Mouse (Mus musculus) embryonic fibroblast, embryonic 13.5 days (primary cell): Measurements from ENCODE around the gene Lrrc27. TPM values are rescaled to one million over a fixed set of nuclear protein-coding genes. Genes with fewer than 3 reads are reported as not detected.

Source experiments
- H3K27ac ChIP-seq: 2 replicates; pipeline ENCODE4 v1.5.1; 2012; ENCODE audit warnings: low read length, control low read depth, inconsistent platforms; ENCODE audit not compliant: insufficient read depth
- H3K4me1 ChIP-seq: 2 replicates; pipeline ENCODE4 v1.6.1; 2011; ENCODE audit warnings: low read length; ENCODE audit not compliant: control insufficient read depth, insufficient read depth
- H3K4me3 ChIP-seq: 2 replicates; pipeline ENCODE4 v1.5.1; 2011; ENCODE audit warnings: mild to moderate bottlenecking, control low read depth, low read length; ENCODE audit not compliant: insufficient read depth
- CTCF ChIP-seq: IDR thresholded peaks from 2 replicates; pipeline ENCODE4 v1.5.1; 2011; ENCODE audit warnings: mild to moderate bottlenecking, control low read depth, low read length, moderate library complexity, borderline replicate concordance; ENCODE audit not compliant: insufficient read depth
- POLR2A ChIP-seq: IDR thresholded peaks from 2 replicates; pipeline ENCODE4 v1.6.1; 2011; ENCODE audit warnings: low read depth, mild to moderate bottlenecking, control low read depth, low read length, moderate library complexity
- polyA plus RNA-seq: library from polyadenylated mRNA; stranded (reverse); fragments of >200 nt; gene quantifications from 2 replicates; pipeline ENCODE4 v1.2.4, GENCODE M21; 2011; ENCODE audit warnings: low read depth; ENCODE audit not compliant: missing spikeins, insufficient read length

Gene Lrrc27
- polyA plus RNA-seq, 1 experiment = 25.2 TPM

DNA sequence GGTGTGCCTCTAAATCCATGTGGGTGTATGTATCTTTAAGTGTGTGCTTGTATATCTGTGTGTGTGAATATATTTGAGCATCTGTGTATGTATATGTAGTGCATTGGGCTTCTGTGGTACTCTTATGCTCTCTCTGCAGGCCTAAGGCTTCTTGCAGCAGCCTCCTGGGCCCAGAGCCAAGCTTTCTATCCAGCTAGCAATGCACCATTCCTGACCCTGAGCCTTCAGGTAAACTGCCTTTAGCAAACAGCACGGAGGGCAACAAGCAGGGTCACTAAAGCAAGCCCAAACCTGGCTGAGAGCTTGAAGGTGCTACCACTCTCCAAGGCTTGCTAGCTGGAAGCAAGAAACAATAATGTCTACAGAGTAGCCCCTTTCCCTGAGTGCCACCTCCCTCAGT is 67.3 kb downstream of the Lrrc27 start:
- TF ChIP-seq POLR2A (no peak), CTCF (no peak)
- no peak overlapping the region for H3K27ac ChIP-seq
- peaks cover 9% of the 10 kb centered on the region for H3K4me1 ChIP-seq

DNA sequence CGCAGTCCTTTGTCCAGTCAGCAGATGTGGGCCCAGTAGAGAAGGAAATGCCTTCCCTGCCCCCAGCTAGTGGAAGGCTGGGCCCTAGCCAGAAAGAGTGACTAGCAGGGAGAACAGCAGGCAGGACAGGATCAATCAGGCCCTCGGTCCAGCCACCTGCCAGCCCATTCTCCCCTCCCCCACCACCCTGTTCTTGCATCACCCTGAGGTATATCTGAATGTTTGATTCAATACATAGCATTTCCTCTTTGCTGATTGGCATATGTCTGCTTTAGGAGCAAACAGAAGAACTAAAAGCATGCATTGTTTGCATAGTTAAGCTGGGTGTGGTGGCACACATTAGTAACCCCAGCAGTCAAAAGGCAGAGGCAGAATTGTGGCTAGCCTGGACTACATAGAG is 68.4 kb downstream of the Lrrc27 start:
- TF ChIP-seq CTCF = no peak
- TF ChIP-seq POLR2A = no peak
- Histone ChIP-seq H3K4me3 (no peak overlapping the region), H3K27ac (no peak overlapping the region), H3K4me1 (peaks cover 13% of the 10 kb centered on the region)

More for the DNA sequence above, 67.3 kb downstream of the Lrrc27 start:
- H3K4me3 ChIP-seq = no peak overlapping the region

DNA sequence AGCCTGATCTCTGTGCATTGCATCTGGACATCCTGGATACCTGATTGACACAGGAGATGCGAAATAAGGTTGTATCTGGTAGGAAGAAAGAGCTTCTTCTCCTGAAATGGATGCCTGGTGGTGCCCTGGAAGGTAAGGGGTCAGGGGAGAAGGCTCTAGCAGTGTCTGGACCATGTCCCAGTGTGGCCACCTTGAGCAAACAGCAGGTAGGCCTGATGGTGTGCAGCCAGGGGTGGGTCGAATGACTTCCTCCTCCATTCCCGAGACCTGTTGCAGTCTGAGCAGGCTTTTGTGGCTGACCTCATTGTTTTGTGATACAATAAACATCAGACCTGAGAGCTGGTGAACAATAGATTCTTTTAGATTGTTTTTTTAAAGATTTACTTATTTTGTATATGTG is 69.2 kb downstream of the Lrrc27 start:
- Histone ChIP-seq H3K4me1 (peaks cover 13% of the 10 kb centered on the region), H3K27ac (no peak overlapping the region), H3K4me3 (no peak overlapping the region)
- TF ChIP-seq CTCF = no peak
- TF ChIP-seq POLR2A = no peak

DNA sequence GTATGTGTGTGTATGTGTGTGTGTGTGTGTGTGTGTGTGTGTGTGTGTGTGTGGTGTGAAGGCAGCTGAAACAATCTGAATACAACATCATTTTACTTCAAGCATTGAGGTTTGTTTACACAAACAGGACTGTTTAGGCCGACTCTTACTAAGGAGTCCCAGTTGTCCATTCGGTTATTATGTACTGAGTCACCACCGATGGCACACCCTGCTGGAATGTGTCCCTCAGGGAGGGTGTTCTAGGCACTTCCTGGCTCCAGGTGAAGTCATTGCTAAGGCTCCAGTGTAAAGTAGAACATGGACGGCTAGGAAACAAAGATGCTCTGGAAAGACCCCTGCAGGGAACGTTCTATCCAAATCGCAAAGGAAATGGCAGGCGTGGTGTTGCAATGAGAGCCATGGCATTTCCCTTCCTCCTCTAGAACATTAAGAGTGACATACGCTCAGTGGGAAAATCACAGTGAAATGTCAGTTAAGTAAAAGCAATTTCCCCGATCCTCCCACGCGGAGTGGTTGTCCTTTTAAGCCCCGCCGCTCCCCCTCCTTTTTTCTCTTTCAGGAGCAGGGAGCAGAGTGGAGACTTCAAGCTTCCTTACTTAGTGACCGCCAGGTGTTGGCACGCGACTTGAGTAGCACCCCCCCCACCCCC is 72.6 kb downstream of the Lrrc27 start:
- H3K4me3 ChIP-seq = no peak overlapping the region
- peaks cover 9% of the 10 kb centered on the region for H3K4me1 ChIP-seq
- no peak for TF ChIP-seq POLR2A
- TF ChIP-seq CTCF = no peak
- H3K27ac ChIP-seq = no peak overlapping the region

DNA sequence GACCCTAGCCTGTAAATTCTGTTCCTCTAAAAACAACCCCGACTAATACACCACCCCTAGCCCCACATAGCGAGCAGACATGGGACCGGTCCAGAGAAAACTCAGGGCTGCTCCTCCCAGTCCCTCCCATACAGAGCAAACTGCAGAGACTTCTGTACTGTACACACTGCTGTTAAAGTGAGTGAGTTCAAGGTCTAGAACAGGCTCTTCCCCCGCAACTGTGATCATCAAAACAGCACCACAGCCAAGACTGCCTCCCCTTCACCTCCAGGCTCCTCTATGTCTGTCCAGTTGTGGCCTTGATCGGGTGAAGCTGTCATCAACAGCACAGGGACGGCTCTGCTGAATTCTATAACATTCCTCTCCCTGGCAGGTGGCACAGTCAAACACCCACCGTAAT is 75.8 kb downstream of the Lrrc27 start:
- TF ChIP-seq POLR2A (no peak), CTCF (no peak)
- Histone ChIP-seq H3K4me3 (no peak overlapping the region), H3K4me1 (peaks cover 8% of the 10 kb centered on the region), H3K27ac (no peak overlapping the region)

Other genes with a start within 250 kb of the Lrrc27 start
- 3.6 and 3.7 TPM in 2 replicates for gene Dpysl4, start 127.0 kb upstream of the Lrrc27 start, polyA plus RNA-seq
- gene Stk32c, start 319 bp downstream of the Lrrc27 start, polyA plus RNA-seq = 0.46 and 1.0 TPM in 2 replicates
- gene Pwwp2b, start 35.5 kb downstream of the Lrrc27 start, polyA plus RNA-seq = 8.9 and 9.5 TPM in 2 replicates
- gene Inpp5a, start 176.1 kb downstream of the Lrrc27 start, polyA plus RNA-seq = 85.4 and 90.9 TPM in 2 replicates